Mouse (Mus musculus) lung, postnatal 4 days (tissue): ENCODE measurements around the gene Alox12e.

Experiments
- DNase-seq, 2 experiments: peaks; one replicate each; pipeline ENCODE4 v3.0.0; 2021

The Alox12e gene

GRCm38 (mm10) chr11:70283666-70284065 is 38.8 kb downstream of the Alox12e start:
- no peak for DNase-seq

- DNase-seq, result peak; percentile 41 to 64
These were observed 42.0 kb downstream of the Alox12e start for GRCm38 (mm10) chr11:70280441-70280840.

- DNase-seq, result no peak
These were observed 43.5 kb downstream of the Alox12e start for GRCm38 (mm10) chr11:70278961-70279360.

GRCm38 (mm10) chr11:70271641-70272040 is 50.8 kb downstream of the Alox12e start:
- no peak for DNase-seq

GRCm38 (mm10) chr11:70266405-70266804 is 56.0 kb downstream of the Alox12e start:
- DNase-seq, result peak; percentile 58 to 74

- DNase-seq, result no peak
These were observed 56.6 kb downstream of the Alox12e start for GRCm38 (mm10) chr11:70265819-70266218.
